Mouse (Mus musculus): ENCODE data around the gene Rfc1. TPM values are rescaled to one million over a fixed set of nuclear protein-coding genes. Genes with fewer than 3 reads are reported as not detected.

The Rfc1 gene
- polyA plus RNA-seq, 1 experiment = 14.1 TPM

GRCm38 (mm10) chr5:65338394-65338793, 2.9 kb upstream of the Rfc1 start:
- Histone ChIP-seq H3K79me2 (ENCODE audit: control insufficient read depth, insufficient read depth) (peaks cover 19% of the 10 kb centered on the region), H3ac (ENCODE audit: control insufficient read depth, insufficient read length, low read depth) (no peak overlapping the region), H3K4me3 (ENCODE audit: insufficient read depth, poor library complexity, severe bottlenecking) (no peak overlapping the region), H3K79me3 (ENCODE audit: low read depth) (peaks cover 18% of the 10 kb centered on the region), H3K27me3 (ENCODE audit: control insufficient read depth, insufficient read depth, insufficient read length) (peaks cover 3% of the 10 kb centered on the region), H3K36me3 (ENCODE audit: control insufficient read depth, insufficient read depth) (no peaks in the 10 kb centered on the region)
- TF ChIP-seq FOSL1 (IDR thresholded peaks at IDR 0.05; ENCODE audit: insufficient read depth, low read length, poor library complexity, severe bottlenecking) (no peak), MAX (IDR thresholded peaks at IDR 0.05) (no peak), CEBPB (IDR thresholded peaks at IDR 0.05; ENCODE audit: low read depth) (no peak), MYOD1 (IDR thresholded peaks at IDR 0.05; ENCODE audit: control insufficient read depth, insufficient read length, low read depth) (no peak), CTCF (IDR thresholded peaks at IDR 0.05; ENCODE audit: control insufficient read depth, insufficient read depth, insufficient read length) (no peak), MYOG (IDR thresholded peaks at IDR 0.05; ENCODE audit: control insufficient read depth, extremely low read depth, insufficient read length) (no peak), USF1 (IDR thresholded peaks at IDR 0.05; ENCODE audit: low read depth) (no peak)

GRCm38 (mm10) chr5:65336075-65336355, 545 bp upstream of the Rfc1 start:
- Histone ChIP-seq H3ac (ENCODE audit: control insufficient read depth, insufficient read length, low read depth) (peak overlapping the region; percentile 27), H3K27me3 (ENCODE audit: control insufficient read depth, insufficient read depth, insufficient read length) (no peaks in the 10 kb centered on the region), H3K36me3 (ENCODE audit: control insufficient read depth, insufficient read depth) (no peaks in the 10 kb centered on the region), H3K4me3 (ENCODE audit: insufficient read depth, poor library complexity, severe bottlenecking) (peak overlapping the region; percentile 75), H3K79me2 (ENCODE audit: control insufficient read depth, insufficient read depth) (peaks cover 43% of the 10 kb centered on the region), H3K79me3 (ENCODE audit: low read depth) (peaks cover 39% of the 10 kb centered on the region)
- TF ChIP-seq CTCF (IDR thresholded peaks at IDR 0.05; ENCODE audit: control insufficient read depth, insufficient read depth, insufficient read length) (no peak), MYOG (IDR thresholded peaks at IDR 0.05; ENCODE audit: control insufficient read depth, extremely low read depth, insufficient read length) (no peak), USF1 (IDR thresholded peaks at IDR 0.05; ENCODE audit: low read depth) (peak; percentile 44)

GRCm38 (mm10) chr5:65334788-65335187, 682 bp downstream of the Rfc1 start:
- Histone ChIP-seq H3K36me3 (ENCODE audit: control insufficient read depth, insufficient read depth) (no peaks in the 10 kb centered on the region), H3K79me3 (ENCODE audit: low read depth) (peaks cover 44% of the 10 kb centered on the region), H3K27me3 (ENCODE audit: control insufficient read depth, insufficient read depth, insufficient read length) (no peaks in the 10 kb centered on the region), H3K4me3 (ENCODE audit: insufficient read depth, poor library complexity, severe bottlenecking) (peak overlapping the region; percentile 75), H3ac (ENCODE audit: control insufficient read depth, insufficient read length, low read depth) (peak overlapping the region; percentile 88), H3K79me2 (ENCODE audit: control insufficient read depth, insufficient read depth) (peaks cover 55% of the 10 kb centered on the region)
- TF ChIP-seq MYOG (IDR thresholded peaks at IDR 0.05; ENCODE audit: control insufficient read depth, extremely low read depth, insufficient read length) = no peak
- no peak for TF ChIP-seq USF1 (IDR thresholded peaks at IDR 0.05; ENCODE audit: low read depth)
- TF ChIP-seq CEBPB (IDR thresholded peaks at IDR 0.05; ENCODE audit: low read depth) = no peak
- TF ChIP-seq CTCF (IDR thresholded peaks at IDR 0.05; ENCODE audit: control insufficient read depth, insufficient read depth, insufficient read length) = no peak
- TF ChIP-seq FOSL1 (IDR thresholded peaks at IDR 0.05; ENCODE audit: insufficient read depth, low read length, poor library complexity, severe bottlenecking) = no peak
- TF ChIP-seq MAX (IDR thresholded peaks at IDR 0.05) = no peak
- no peak for TF ChIP-seq MYOD1 (IDR thresholded peaks at IDR 0.05; ENCODE audit: control insufficient read depth, insufficient read length, low read depth)

GRCm38 (mm10) chr5:65329971-65330370, 5.5 kb downstream of the Rfc1 start:
- no peaks in the 10 kb centered on the region for H3K36me3 ChIP-seq (ENCODE audit: control insufficient read depth, insufficient read depth)
- H3K79me2 ChIP-seq (ENCODE audit: control insufficient read depth, insufficient read depth) = peaks cover 100% of the 10 kb centered on the region
- H3K27me3 ChIP-seq (ENCODE audit: control insufficient read depth, insufficient read depth, insufficient read length) = no peaks in the 10 kb centered on the region
- no peak overlapping the region for H3ac ChIP-seq (ENCODE audit: control insufficient read depth, insufficient read length, low read depth)
- TF ChIP-seq MYOG (IDR thresholded peaks at IDR 0.05; ENCODE audit: control insufficient read depth, extremely low read depth, insufficient read length) (no peak), MAX (IDR thresholded peaks at IDR 0.05) (no peak), USF1 (IDR thresholded peaks at IDR 0.05; ENCODE audit: low read depth) (no peak), MYOD1 (IDR thresholded peaks at IDR 0.05; ENCODE audit: control insufficient read depth, insufficient read length, low read depth) (no peak)
- peaks cover 75% of the 10 kb centered on the region for H3K79me3 ChIP-seq (ENCODE audit: low read depth)
- no peak overlapping the region for H3K4me3 ChIP-seq (ENCODE audit: insufficient read depth, poor library complexity, severe bottlenecking)

GRCm38 (mm10) chr5:65326212-65326611, 9.3 kb downstream of the Rfc1 start:
- TF ChIP-seq MYOD1 (IDR thresholded peaks at IDR 0.05; ENCODE audit: control insufficient read depth, insufficient read length, low read depth) = no peak
- no peak for TF ChIP-seq CEBPB (IDR thresholded peaks at IDR 0.05; ENCODE audit: low read depth)
- H3ac ChIP-seq (ENCODE audit: control insufficient read depth, insufficient read length, low read depth) = no peak overlapping the region
- peaks cover 95% of the 10 kb centered on the region for H3K79me2 ChIP-seq (ENCODE audit: control insufficient read depth, insufficient read depth)
- no peaks in the 10 kb centered on the region for H3K27me3 ChIP-seq (ENCODE audit: control insufficient read depth, insufficient read depth, insufficient read length)
- H3K79me3 ChIP-seq (ENCODE audit: low read depth) = peaks cover 67% of the 10 kb centered on the region
- H3K36me3 ChIP-seq (ENCODE audit: control insufficient read depth, insufficient read depth) = peaks cover 4% of the 10 kb centered on the region
- H3K4me3 ChIP-seq (ENCODE audit: insufficient read depth, poor library complexity, severe bottlenecking) = no peak overlapping the region

- TF ChIP-seq MYOD1 (IDR thresholded peaks at IDR 0.05; ENCODE audit: control insufficient read depth, insufficient read length, low read depth) = no peak
- Histone ChIP-seq H3K36me3 (ENCODE audit: control insufficient read depth, insufficient read depth) (peaks cover 4% of the 10 kb centered on the region), H3ac (ENCODE audit: control insufficient read depth, insufficient read length, low read depth) (no peak overlapping the region), H3K4me3 (ENCODE audit: insufficient read depth, poor library complexity, severe bottlenecking) (no peak overlapping the region), H3K27me3 (ENCODE audit: control insufficient read depth, insufficient read depth, insufficient read length) (no peaks in the 10 kb centered on the region), H3K79me2 (ENCODE audit: control insufficient read depth, insufficient read depth) (peaks cover 86% of the 10 kb centered on the region), H3K79me3 (ENCODE audit: low read depth) (peaks cover 64% of the 10 kb centered on the region)
Observed at GRCm38 (mm10) chr5:65324758-65325355, 10.6 kb downstream of the Rfc1 start.
